Mouse (Mus musculus) liver, embryonic 11.5 days (tissue): Measurements from ENCODE around the gene Hba-a2. TPM values are rescaled to one million over a fixed set of nuclear protein-coding genes. Genes with fewer than 3 reads are reported as not detected.
"Not testable (repeated sequence)": the region's sequence is repeated elsewhere in the genome, so short reads cannot be mapped to it uniquely, and the experiment has no call there.

Experiments used
- ATAC-seq: fragments of 200-750 bp; cut with Nextera tagmentation; replicated peaks from 2 replicates; pipeline ENCODE4 v1.8.0; 2017; ENCODE audit warnings: moderate number of reproducible peaks, mild to moderate bottlenecking, moderate TSS enrichment, moderate library complexity; ENCODE audit not compliant: low FRiP score
- DNase-seq: peaks from one replicate; pipeline ENCODE4 v3.0.0-alpha.2; 2017; ENCODE audit warnings: low spot score
- H3K27ac ChIP-seq: fragments of 300-500 bp; sonication (generic); 2 replicates; pipeline ENCODE4 v1.5.1; 2014; ENCODE audit warnings: mild to moderate bottlenecking, low read depth, low read length, control low read depth
- H3K27me3 ChIP-seq: fragments of 300-500 bp; sonication (generic); replicated peaks from 2 replicates; pipeline ENCODE4 v1.6.1; 2014; ENCODE audit warnings: low read length, mixed read lengths; ENCODE audit not compliant: control insufficient read depth, insufficient read depth
- H3K36me3 ChIP-seq: fragments of 300-500 bp; sonication (generic); 2 replicates; pipeline ENCODE4 v1.6.1; 2014; ENCODE audit warnings: mild to moderate bottlenecking, low read length, moderate library complexity, mixed read lengths; ENCODE audit not compliant: control insufficient read depth, insufficient read depth
- H3K4me1 ChIP-seq: fragments of 300-500 bp; sonication (generic); replicated peaks from 2 replicates; pipeline ENCODE4 v1.6.1; 2014; ENCODE audit warnings: low read length, mixed read lengths; ENCODE audit not compliant: control insufficient read depth, insufficient read depth
- H3K4me2 ChIP-seq: fragments of 300-500 bp; sonication (generic); 2 replicates; pipeline ENCODE4 v1.6.1; 2014; ENCODE audit warnings: mild to moderate bottlenecking, control low read depth, moderate library complexity
- H3K4me3 ChIP-seq: fragments of 300-500 bp; sonication (generic); 2 replicates; pipeline ENCODE4 v1.5.1; 2014; ENCODE audit warnings: low read depth, low read length, control low read depth
- H3K9ac ChIP-seq: fragments of 300-500 bp; sonication (generic); 2 replicates; pipeline ENCODE4 v1.6.1; 2014; ENCODE audit warnings: low read depth, low read length, control low read depth
- H3K9me3 ChIP-seq: fragments of 300-500 bp; sonication (generic); 2 replicates; pipeline ENCODE4 v1.6.1; 2016; ENCODE audit warnings: low read length, inconsistent platforms, mixed read lengths; ENCODE audit not compliant: control insufficient read depth
- WGBS: fragments of 180-500 bp; shearing (Covaris S2); extraction: QIAGEN DNeasy Blood & Tissue Kit; methylation state at CpG from one replicate; pipeline ENCODE4 v1.1.7; 2014; 5-methylcytosine and 5-hydroxymethylcytosine counted together
- polyA plus RNA-seq: library from polyadenylated mRNA; unstranded; fragments of >200 nt; fragmentation: Nextera tagmentation; extraction: Ambion mirVana; gene quantifications from 2 replicates; pipeline ENCODE4 v1.2.1, GENCODE M21; 2014

Hba-a2 gene
- polyA plus RNA-seq, 1 experiment from 2014 or later: 25,282 TPM

DNA sequence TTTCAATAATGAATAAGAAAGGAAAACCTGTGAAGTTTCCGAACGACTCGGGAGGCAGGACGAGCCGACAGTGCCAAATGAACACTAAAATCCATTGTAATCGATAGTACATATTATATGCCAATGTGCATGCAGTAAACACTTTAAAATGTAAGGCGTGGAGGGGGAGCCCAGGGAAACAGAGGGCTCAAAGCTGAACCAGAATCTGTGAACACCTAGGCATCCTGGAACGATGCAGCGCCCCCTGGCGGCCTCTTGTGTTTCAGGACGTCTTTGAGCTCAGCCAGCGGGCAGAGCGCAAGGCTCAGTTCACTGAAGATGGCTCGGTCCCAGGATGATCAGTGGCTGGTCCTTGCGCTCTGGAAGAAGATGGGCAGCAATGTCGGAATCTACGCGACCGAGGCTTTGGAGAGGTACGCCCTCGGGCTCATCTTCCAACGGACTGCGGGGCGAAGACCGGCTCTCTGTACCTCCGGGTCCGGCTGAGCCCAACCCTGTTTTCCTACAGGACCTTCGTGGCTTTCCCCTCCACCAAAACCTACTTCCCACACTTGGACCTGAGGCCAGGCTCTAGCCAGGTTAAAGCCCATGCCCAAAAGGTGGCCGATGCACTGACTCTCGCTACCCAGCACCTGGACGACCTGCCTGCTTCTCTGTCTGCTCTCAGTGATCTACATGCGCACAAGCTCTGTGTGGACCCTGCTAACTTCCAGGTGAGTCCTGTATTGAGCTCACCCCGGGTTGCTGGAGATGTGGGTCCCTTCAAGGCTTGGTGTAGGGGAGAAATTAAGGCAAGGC lies 9.4 kb upstream of the Hba-a2 start, which contains the start of gene Hbq1b:
Gene Hbq1b (plus strand): TSS at position 271 of the 798 bp plus-strand sequence.
- H3K9me3 ChIP-seq, H3K36me3 ChIP-seq, H3K27me3 ChIP-seq, DNase-seq, H3K4me1 ChIP-seq: not testable (repeated sequence)
- Histone ChIP-seq H3K27ac (peak within 1 kb of the TSS; percentile 53), H3K9ac (peak within 1 kb of the TSS; percentile 66), H3K4me2 (peak within 1 kb of the TSS; percentile 61), H3K4me3 (peak within 1 kb of the TSS; percentile 43)
- WGBS: 18% methylated on average over 30 of the region's 33 CpGs
- peak; percentile 19 for ATAC-seq

DNA sequence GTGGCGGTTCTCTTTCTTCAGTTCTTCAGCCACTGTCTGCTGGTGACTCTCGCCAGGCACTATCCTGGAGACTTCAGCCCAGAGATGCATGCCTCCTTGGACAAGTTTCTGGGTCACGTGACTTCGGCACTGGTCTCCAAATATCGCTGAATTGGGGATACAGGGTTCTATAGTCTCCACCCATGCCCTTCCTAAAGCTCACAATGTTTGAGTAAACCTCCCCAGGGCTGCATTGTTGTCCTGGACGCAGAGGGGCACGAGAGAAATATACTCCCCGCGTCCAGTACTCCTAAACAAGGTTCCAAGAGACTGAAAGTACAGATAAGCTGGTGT lies 8.8 kb upstream of the Hba-a2 start:
- H3K4me3 ChIP-seq: peak overlapping the region; percentile 43
- H3K9ac ChIP-seq: peak overlapping the region; percentile 66
- 62% methylated on average over 9 of the region's 9 CpGs for WGBS
- peak overlapping the region; percentile 61 for H3K4me2 ChIP-seq
- no peaks in the 10 kb centered on the region; the same call in 1 of the 2 replicates for H3K27me3 ChIP-seq
- no peak for DNase-seq
- H3K36me3 ChIP-seq: no peaks in the 10 kb centered on the region
- peak overlapping the region; percentile 53 for H3K27ac ChIP-seq
- no peak for ATAC-seq
- H3K9me3 ChIP-seq: no peaks in the 10 kb centered on the region
- no peaks in the 10 kb centered on the region; the same call in 1 of the 2 replicates for H3K4me1 ChIP-seq

DNA sequence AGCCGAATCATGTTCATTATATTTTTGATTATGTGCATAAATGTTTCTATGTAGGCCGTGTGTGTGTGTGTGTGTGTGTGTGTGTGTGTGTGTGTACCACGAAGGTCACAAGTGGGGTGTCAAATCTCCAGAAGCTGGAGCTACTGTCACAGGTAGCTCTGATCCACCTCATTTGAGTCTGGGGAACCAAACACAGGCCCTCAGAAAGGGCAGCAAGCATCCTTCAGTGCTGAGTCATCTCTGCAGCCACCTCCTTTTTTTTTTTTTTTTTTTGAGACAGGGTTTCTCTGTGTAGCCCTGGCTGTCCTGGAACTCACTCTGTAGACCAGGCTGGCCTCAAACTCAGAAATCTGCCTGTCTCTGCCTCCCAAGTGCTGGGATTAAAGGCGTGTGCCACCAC lies 3.5 kb upstream of the Hba-a2 start:
- H3K4me3 ChIP-seq, H3K36me3 ChIP-seq, DNase-seq, H3K27me3 ChIP-seq, H3K4me1 ChIP-seq, H3K9me3 ChIP-seq, ATAC-seq: not testable (repeated sequence)
- Histone ChIP-seq H3K4me2 (peak overlapping the region; percentile 23; the same call in 1 of the 2 replicates), H3K9ac (peak overlapping the region; percentile 42), H3K27ac (peak overlapping the region; percentile 67)
- 78% methylated on average over 4 of the region's 4 CpGs for WGBS

DNA sequence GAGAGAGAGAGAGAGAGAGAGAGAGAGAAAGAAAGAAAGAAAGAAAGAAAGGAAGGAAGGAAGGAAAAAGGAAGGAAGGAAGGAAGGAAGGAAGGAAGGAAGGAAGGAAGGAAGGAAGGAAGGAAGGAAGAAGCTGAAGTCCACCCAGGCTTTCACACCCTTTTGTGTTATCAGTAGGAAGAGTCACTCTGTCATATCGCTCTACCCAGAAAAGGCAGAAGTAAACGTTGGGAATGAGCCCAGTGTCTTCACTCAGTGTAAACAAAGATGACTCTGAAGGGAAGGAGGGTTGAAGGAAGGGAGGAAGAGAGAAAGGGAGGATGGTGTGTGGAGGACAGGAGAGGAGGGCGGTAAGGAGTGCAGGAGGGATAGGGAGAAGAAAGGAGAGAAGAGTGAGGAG lies 2.8 kb upstream of the Hba-a2 start:
- not testable (repeated sequence) for H3K4me1 ChIP-seq, ATAC-seq, H3K4me3 ChIP-seq, DNase-seq, H3K9me3 ChIP-seq, H3K27me3 ChIP-seq, H3K36me3 ChIP-seq
- peak overlapping the region; percentile 38; the same call in 1 of the 2 replicates for H3K9ac ChIP-seq
- 43% methylated on average over 3 of the region's 3 CpGs for WGBS
- H3K4me2 ChIP-seq: peak overlapping the region; percentile 45
- peak overlapping the region; percentile 60 for H3K27ac ChIP-seq

DNA sequence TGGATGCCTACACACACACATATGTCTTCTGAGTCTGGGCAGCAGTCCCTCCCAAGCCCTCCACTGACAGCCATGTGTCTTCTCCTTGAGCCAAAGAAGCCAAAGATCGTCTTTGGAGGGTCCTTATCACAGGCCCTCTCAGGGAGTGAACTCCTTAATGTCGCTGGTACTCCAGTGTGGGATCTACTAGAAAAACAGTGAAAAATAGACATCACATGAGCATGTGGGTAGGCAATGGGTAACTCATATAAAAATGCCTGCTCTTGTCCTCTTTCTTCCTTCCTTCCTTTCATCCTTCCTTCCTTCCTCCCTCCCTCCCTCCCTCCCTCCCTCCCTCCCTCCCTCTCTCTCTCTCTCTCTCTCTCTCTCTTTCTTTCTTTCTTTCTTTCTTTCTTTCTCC lies 1.1 kb downstream of the Hba-a2 start:
- ATAC-seq, H3K9me3 ChIP-seq, H3K36me3 ChIP-seq, H3K27me3 ChIP-seq, DNase-seq, H3K4me1 ChIP-seq: not testable (repeated sequence)
- 19% methylated on average over 2 of the region's 2 CpGs for WGBS
- Histone ChIP-seq H3K27ac (peak overlapping the region; percentile 74), H3K4me3 (peak overlapping the region; percentile 45), H3K4me2 (peak overlapping the region; percentile 49), H3K9ac (peak overlapping the region; percentile 55)

DNA sequence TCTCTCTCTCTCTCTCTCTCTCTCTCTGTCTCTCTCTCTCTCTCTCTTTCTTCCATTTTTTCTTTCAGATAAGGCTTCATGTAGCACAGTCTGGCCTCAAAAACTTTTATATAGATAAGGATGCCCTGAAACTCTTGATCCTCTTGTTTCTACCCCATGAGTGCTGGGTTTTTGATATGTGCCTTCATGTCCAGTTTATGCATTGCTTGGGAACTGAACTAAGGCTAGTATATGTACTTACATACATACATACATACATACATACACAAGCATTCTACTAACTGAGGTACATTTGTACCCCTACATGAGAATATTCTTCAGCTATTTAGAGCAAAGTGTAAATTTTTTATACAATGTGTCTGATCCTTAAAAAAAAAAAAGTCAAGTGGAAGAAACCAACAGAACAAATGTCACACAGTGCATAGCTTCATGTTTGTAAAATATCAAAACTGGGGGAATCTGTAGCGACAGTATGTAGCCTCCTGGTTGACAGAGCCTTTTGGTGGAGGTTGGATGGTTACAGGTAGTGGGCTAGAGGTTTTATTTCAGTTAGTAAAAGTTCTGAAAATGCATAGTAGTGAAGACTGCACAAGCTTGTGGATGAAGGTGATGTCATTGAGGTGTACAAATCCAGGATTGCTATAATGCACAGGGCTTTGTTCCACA lies 1.7 kb downstream of the Hba-a2 start:
- peaks cover 7% of the 10 kb centered on the region for H3K27me3 ChIP-seq
- H3K27ac ChIP-seq: peak overlapping the region; percentile 2
- ATAC-seq: peak; percentile 38

DNA sequence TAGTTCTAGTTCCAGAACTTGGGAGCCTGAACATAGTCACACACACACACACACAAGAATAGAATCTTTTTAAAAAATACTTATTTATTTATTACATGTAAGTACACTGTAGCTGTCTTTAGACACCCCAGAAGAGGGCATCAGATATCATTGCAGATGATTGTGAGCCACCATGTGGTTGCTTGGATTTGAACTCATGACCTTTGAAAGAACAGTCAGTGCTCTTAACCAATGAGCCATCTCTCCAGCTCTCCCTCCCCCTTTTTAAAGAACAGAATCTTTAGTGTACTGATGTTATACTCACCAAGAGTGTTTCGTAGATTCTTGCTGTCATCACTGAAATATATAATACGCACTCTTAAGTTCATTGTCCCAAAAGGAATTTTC lies 2.2 kb downstream of the Hba-a2 start:
- H3K4me2 ChIP-seq: peak overlapping the region; percentile 1
- no peak overlapping the region for H3K9ac ChIP-seq

More for the DNA sequence above, 1.7 kb downstream of the Hba-a2 start:
- DNase-seq: no peak
- H3K9me3 ChIP-seq: no peaks in the 10 kb centered on the region
- H3K36me3 ChIP-seq: no peaks in the 10 kb centered on the region
- H3K9ac ChIP-seq: no peak overlapping the region
- H3K4me1 ChIP-seq: peaks cover 7% of the 10 kb centered on the region
- peak overlapping the region; percentile 1 for H3K4me2 ChIP-seq
- peak overlapping the region; percentile 27 for H3K4me3 ChIP-seq
- 70% methylated on average over 1 of the region's 1 CpGs for WGBS

DNA sequence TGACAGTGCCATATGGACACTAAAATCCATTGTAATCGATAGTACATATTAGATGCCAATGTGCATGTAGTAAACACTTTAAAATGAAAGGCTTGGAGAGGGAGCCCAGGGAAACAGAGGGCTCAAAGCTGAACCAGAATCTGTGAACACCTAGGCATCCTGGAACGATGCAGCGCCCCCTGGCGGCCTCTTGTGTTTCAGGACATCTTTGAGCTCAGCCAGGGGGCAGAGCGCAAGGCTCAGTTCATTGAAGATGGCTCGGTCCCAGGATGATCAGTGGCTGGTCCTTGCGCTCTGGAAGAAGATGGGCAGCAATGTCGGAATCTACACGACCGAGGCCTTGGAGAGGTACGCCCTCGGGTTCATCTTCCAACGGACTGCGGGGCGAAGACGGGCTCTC lies 3.6 kb downstream of the Hba-a2 start, which contains the start of gene Hbq1a:
Gene Hbq1a (plus strand): TSS at position 205 of the 400 bp plus-strand sequence.
- not testable (repeated sequence) for DNase-seq, H3K27me3 ChIP-seq, H3K9me3 ChIP-seq, H3K4me1 ChIP-seq, H3K4me3 ChIP-seq, H3K36me3 ChIP-seq, H3K9ac ChIP-seq, ATAC-seq
- peak within 1 kb of the TSS; percentile 19 for H3K4me2 ChIP-seq
- peak within 1 kb of the TSS; percentile 13; the same call in 1 of the 2 replicates for H3K27ac ChIP-seq
- 7% methylated on average over 16 of the region's 16 CpGs for WGBS

More for the DNA sequence above, 2.2 kb downstream of the Hba-a2 start:
- peaks cover 7% of the 10 kb centered on the region for H3K27me3 ChIP-seq
- H3K4me1 ChIP-seq: peaks cover 7% of the 10 kb centered on the region
- H3K4me3 ChIP-seq: no peak overlapping the region
- DNase-seq (no peak), ATAC-seq (no peak)
- no peaks in the 10 kb centered on the region for H3K36me3 ChIP-seq
- peak overlapping the region; percentile 2; the same call in 1 of the 2 replicates for H3K27ac ChIP-seq
- WGBS: 97% methylated on average over 2 of the region's 2 CpGs
- H3K9me3 ChIP-seq: no peaks in the 10 kb centered on the region
